Mouse (Mus musculus) forebrain, embryonic 14.5 days (tissue): ENCODE data around the gene Arih2. TPM values are rescaled to one million over a fixed set of nuclear protein-coding genes. Genes with fewer than 3 reads are reported as not detected.

Experiments used
- ATAC-seq: fragments of 200-750 bp; cut with Nextera tagmentation; 2 replicates; pipeline ENCODE4 v1.8.0; 2017; ENCODE audit warnings: mild to moderate bottlenecking, moderate library complexity
- DNase-seq: peaks from one replicate; pipeline ENCODE4 v3.0.0-alpha.2; 2015; ENCODE audit warnings: low spot score
- H3K27ac ChIP-seq: fragments of 300-500 bp; sonication (generic); 2 replicates; pipeline ENCODE4 v1.5.1; 2014; ENCODE audit warnings: low read depth, mild to moderate bottlenecking, control low read depth, low read length, moderate library complexity
- H3K27me3 ChIP-seq: fragments of 300-500 bp; sonication (generic); replicated peaks from 2 replicates; pipeline ENCODE4 v1.6.1; 2014; ENCODE audit warnings: low read length, control low read depth, mixed read lengths; ENCODE audit not compliant: control insufficient read depth, insufficient read depth
- H3K36me3 ChIP-seq: fragments of 300-500 bp; sonication (generic); 2 replicates; pipeline ENCODE4 v1.6.1; 2014; ENCODE audit warnings: low read length, control low read depth; ENCODE audit not compliant: control insufficient read depth, insufficient read depth
- H3K4me1 ChIP-seq: fragments of 300-500 bp; sonication (generic); 2 replicates; pipeline ENCODE4 v1.6.1; 2014; ENCODE audit warnings: antibody characterized with exemption, low read length, control low read depth; ENCODE audit not compliant: control insufficient read depth, insufficient read depth
- H3K4me2 ChIP-seq: fragments of 300-500 bp; sonication (generic); 2 replicates; pipeline ENCODE4 v1.6.1; 2014; ENCODE audit warnings: mild to moderate bottlenecking, control low read depth, low read length
- H3K4me3 ChIP-seq: fragments of 300-500 bp; sonication (generic); 2 replicates; pipeline ENCODE4 v1.5.1; 2014; ENCODE audit warnings: low read depth, low read length, control low read depth
- H3K9ac ChIP-seq: fragments of 300-500 bp; sonication (generic); 2 replicates; pipeline ENCODE4 v1.6.1; 2014; ENCODE audit warnings: mild to moderate bottlenecking, low read length, control low read depth, moderate library complexity
- H3K9me3 ChIP-seq: fragments of 300-500 bp; sonication (generic); replicated peaks from 2 replicates; pipeline ENCODE4 v1.6.1; 2016; ENCODE audit warnings: low read length, control low read depth, mixed read lengths; ENCODE audit not compliant: control insufficient read depth
- WGBS: fragments of 180-500 bp; shearing (Covaris S2); extraction: QIAGEN DNeasy Blood & Tissue Kit; methylation state at CpG from one replicate; pipeline ENCODE4 v1.1.7; 2014; 5-methylcytosine and 5-hydroxymethylcytosine counted together
- polyA plus RNA-seq: library from polyadenylated mRNA; unstranded; fragments of >200 nt; fragmentation: Nextera tagmentation; extraction: Ambion mirVana; gene quantifications from 2 replicates; pipeline ENCODE4 v1.2.1, GENCODE M21; 2014

Arih2 gene
- 37.5 and 42.4 TPM in 2 replicates for polyA plus RNA-seq

DNA sequence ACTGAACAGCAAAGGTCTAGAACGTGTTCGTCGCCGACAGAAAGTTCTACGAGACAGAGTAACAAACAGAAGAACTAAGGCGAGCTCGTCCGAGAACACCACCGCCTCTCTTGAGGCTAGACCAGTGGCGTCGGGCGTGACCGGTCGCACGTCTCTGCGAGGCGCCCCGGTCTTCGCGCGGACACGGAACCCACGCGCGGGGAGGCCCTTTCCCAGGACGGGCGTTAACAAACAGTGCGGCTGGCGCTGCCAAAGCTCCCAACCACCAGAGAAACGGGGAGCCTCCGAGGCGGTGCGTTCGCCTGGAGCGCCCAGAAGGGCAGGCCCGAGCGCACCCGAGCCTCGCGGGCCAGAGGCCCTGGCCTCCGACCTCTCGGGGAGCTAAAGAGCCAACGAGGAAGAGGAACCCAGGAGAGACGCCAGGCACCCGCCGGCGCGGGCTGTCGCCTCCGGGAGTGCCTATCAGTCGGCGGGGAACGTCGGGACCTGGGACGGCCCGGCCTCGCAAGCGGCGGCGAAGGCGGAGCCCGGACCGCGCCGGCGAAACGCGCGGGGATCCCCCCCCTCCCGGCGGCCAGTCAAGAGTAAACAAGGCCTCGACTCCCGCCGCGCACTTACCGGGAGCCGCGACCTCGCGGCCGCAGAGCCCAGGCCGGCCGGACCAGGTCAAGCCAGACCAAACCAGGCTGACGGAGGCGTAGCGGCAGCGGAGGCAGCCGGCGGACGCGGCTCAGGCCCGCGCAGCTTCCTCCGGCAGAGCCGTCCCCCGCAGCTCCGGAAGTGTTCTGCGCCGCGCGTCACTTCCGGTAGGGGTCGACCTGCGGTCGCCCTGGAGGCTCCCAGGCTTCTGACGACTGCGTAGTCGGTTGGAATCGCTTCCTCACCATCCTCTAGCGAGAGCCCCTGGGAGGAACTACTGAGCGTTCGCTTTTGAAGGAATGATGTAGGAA, at the start of gene Arih2:
Gene Arih2, minus strand, starts transcription at position 776 of the 950 bp plus-strand sequence.
- Histone ChIP-seq H3K27ac (peak within 1 kb of the TSS; percentile 84), H3K4me1 (peaks cover 12% of the 10 kb centered on the region), H3K9ac (peak within 1 kb of the TSS; percentile 91), H3K36me3 (0 out of 2 replicates have a peak, but pooled peaks cover 2% of the 10 kb centered on the region), H3K9me3 (no peaks in the 10 kb centered on the region), H3K27me3 (no peaks in the 10 kb centered on the region), H3K4me2 (peak within 1 kb of the TSS; percentile 94), H3K4me3 (peak within 1 kb of the TSS; percentile 98)
- DNase-seq (peak; percentile 97), ATAC-seq (peak; percentile 100)
- under 1% methylated on average over 103 of the region's 112 CpGs for WGBS

DNA sequence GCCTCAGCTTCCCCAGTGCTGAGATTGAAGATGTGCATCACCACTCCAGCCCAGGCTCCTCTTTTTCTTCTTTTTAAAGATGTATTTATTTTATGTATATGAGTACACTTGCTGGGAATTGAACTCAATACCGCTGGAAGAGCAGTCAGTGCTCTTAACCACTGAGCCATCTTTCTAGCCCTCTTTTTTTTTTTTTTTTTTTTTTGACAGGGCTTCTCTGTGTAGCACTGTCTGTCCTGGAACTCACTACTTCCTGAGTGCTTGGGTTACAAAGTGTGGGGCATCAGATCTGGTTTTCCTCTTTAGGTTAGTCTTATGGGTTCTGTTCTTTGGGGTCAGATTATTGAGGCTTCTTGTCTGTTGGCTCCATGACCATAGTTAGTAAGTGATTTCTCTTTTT, 45.3 kb upstream of the Arih2 start:
- no peaks in the 10 kb centered on the region for H3K27me3 ChIP-seq
- no peak overlapping the region for H3K9ac ChIP-seq
- WGBS, result 88% methylated on average over 1 of the region's 1 CpGs
- DNase-seq (no peak), ATAC-seq (no peak)
- H3K9me3 ChIP-seq, result no peaks in the 10 kb centered on the region
- peak overlapping the region; percentile 77 for H3K4me2 ChIP-seq
- H3K27ac ChIP-seq, result no peak overlapping the region
- no peak overlapping the region for H3K4me3 ChIP-seq
- H3K36me3 ChIP-seq, result no peaks in the 10 kb centered on the region
- H3K4me1 ChIP-seq, result peaks cover 18% of the 10 kb centered on the region

DNA sequence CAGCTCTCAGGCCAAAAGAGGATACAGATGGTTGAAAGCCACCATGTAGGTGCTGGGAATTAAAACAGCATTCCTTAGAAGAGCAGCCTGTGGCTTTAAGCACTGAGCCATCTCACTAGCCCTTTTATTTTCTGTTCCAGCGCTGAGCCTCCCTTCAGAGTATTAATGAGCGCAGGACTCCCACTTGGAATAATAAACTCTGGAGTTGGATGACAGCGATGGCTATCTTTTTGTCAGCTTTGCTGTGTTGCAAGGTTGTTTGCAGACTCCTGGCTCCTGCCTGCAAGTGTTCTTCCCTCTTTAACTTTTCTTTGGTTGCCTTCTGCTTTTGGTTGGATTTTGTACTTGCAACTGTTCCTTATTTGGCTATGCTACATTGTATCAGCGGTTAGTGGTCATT, 44.8 kb upstream of the Arih2 start:
- peak overlapping the region; percentile 77 for H3K4me2 ChIP-seq
- 62% methylated on average over 4 of the region's 4 CpGs for WGBS
- no peaks in the 10 kb centered on the region for H3K9me3 ChIP-seq
- 0 out of 2 replicates have a peak overlapping the region, but pooled peaks have one; percentile 10 for H3K9ac ChIP-seq
- peaks cover 18% of the 10 kb centered on the region for H3K4me1 ChIP-seq
- H3K36me3 ChIP-seq, result no peaks in the 10 kb centered on the region
- ATAC-seq (no peak), DNase-seq (no peak)
- H3K4me3 ChIP-seq, result no peak overlapping the region; the same call in 1 of the 2 replicates
- no peak overlapping the region for H3K27ac ChIP-seq
- H3K27me3 ChIP-seq, result no peaks in the 10 kb centered on the region

DNA sequence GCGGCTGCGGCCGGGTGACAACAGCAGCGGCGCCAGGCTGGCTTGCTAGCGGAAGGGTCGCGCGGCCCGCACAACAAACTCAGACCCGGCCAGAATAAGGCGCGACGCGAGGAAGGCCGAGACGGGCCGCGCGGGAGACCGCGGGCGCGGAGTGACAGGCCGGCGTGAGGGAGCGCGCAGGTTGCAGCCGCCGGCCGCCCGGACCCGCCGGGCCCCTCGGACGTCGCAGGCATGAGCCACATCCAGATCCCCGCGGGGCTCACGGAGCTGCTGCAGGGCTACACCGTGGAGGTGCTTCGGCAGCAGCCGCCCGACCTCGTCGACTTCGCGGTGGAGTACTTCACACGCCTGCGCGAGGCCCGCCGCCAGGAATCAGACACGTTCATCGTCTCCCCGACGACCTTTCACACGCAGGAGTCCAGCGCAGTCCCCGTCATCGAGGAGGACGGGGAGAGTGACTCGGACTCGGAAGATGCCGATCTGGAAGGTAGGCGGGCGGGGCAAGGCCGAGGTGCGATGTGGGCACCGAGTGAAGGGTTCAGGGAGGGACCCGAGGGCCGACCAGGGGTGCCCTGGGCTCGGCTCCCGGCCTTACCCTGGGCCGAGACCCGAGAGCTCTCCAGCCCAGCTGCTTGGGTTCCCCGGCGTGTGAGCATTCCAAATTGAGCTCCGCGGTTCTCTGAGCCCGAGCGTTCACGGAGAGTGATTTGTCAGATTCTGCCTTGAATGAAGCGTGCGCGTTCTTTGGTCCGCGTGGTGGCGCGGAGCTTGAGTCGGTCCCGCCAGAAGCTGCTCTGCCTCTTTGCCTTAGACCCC, 43.2 kb upstream of the Arih2 start:
- H3K27ac ChIP-seq, result peak overlapping the region; percentile 70
- ATAC-seq, result peak; percentile 71

DNA sequence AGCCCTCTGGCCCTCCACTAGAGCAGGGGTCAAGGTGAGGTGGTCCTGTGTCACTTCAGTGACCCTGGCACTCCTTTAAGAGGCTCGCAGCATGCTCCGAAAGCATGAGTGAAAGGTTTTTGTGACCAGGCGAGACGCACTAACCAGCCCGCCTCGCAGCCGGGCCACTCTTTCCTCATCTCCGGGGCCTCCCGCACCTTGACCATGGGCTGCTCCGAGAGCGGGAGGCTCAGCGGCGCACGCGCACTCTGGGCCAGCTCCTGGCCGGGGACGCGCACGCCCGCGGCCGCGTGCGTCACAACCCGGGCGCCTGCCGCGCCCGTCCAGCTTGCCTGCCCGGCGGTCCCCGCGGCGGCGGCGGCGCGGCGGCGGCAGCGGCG, 42.6 kb upstream of the Arih2 start:
- Histone ChIP-seq H3K27me3 (no peaks in the 10 kb centered on the region), H3K4me3 (peak overlapping the region; percentile 77), H3K4me2 (peak overlapping the region; percentile 77), H3K4me1 (peaks cover 18% of the 10 kb centered on the region), H3K27ac (peak overlapping the region; percentile 70), H3K9me3 (no peaks in the 10 kb centered on the region), H3K9ac (peak overlapping the region; percentile 76), H3K36me3 (no peaks in the 10 kb centered on the region)
- DNase-seq (peak; percentile 90), ATAC-seq (peak; percentile 91)
- under 1% methylated on average over 38 of the region's 42 CpGs for WGBS

More for the DNA sequence above, 43.2 kb upstream of the Arih2 start:
- H3K27me3 ChIP-seq, result no peaks in the 10 kb centered on the region
- peak overlapping the region; percentile 77 for H3K4me2 ChIP-seq
- no peaks in the 10 kb centered on the region for H3K9me3 ChIP-seq
- H3K4me3 ChIP-seq, result peak overlapping the region; percentile 77
- H3K9ac ChIP-seq, result peak overlapping the region; percentile 76
- no peaks in the 10 kb centered on the region for H3K36me3 ChIP-seq
- peaks cover 18% of the 10 kb centered on the region for H3K4me1 ChIP-seq
- WGBS, result under 1% methylated on average over 90 of the region's 92 CpGs
- DNase-seq, result peak; percentile 86

DNA sequence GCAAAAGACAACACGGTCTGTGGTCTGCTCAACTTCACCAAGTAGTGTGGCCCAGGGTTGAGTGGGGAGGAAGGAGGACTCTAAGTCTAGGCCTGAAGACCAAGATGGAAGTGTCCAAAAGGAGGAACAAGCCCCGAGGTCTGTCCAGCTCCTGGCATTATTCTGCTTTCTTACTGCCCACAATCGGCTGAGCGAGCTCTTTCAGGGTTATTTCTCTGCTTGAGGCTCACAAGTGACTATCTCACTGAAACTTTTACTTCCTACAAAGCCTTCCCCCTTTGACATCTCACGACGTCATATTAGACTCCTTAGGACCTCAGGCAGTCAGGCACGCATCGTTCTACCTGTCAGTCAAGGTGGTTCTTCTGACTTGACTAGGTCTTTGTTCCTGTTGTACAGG, 42.2 kb upstream of the Arih2 start:
- 70% methylated on average over 8 of the region's 8 CpGs for WGBS
- Histone ChIP-seq H3K4me2 (peak overlapping the region; percentile 77), H3K9ac (peak overlapping the region; percentile 76), H3K9me3 (no peaks in the 10 kb centered on the region), H3K27me3 (no peaks in the 10 kb centered on the region), H3K4me3 (peak overlapping the region; percentile 77), H3K27ac (peak overlapping the region; percentile 70), H3K36me3 (no peaks in the 10 kb centered on the region), H3K4me1 (peaks cover 18% of the 10 kb centered on the region)
- no peak for DNase-seq
- no peak for ATAC-seq

DNA sequence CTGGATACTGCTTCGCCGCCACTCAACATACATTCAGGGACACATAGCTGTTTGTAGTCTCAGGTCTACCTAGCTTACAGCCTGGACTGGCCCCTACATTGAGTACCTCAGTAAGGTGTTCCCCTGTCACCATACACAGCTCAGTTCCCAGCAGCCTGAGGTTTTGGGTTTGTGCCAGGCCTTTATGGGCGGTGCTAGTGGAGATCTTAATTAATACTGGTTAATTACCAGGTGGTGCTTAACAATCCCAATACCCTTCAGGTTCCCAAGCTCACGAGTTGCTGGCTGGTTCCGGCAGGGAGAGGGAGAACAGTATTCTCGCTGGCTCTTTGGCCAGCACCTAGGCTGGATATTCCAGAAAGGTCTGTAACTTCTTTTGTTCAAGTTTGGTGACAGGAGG, 41.7 kb upstream of the Arih2 start:
- H3K9me3 ChIP-seq, result no peaks in the 10 kb centered on the region
- peaks cover 18% of the 10 kb centered on the region for H3K4me1 ChIP-seq
- DNase-seq, result no peak
- H3K4me2 ChIP-seq, result no peak overlapping the region
- H3K27me3 ChIP-seq, result no peaks in the 10 kb centered on the region
- H3K27ac ChIP-seq, result no peak overlapping the region
- H3K9ac ChIP-seq, result no peak overlapping the region
- no peaks in the 10 kb centered on the region for H3K36me3 ChIP-seq
- 65% methylated on average over 6 of the region's 6 CpGs for WGBS
- no peak overlapping the region for H3K4me3 ChIP-seq
- no peak for ATAC-seq

DNA sequence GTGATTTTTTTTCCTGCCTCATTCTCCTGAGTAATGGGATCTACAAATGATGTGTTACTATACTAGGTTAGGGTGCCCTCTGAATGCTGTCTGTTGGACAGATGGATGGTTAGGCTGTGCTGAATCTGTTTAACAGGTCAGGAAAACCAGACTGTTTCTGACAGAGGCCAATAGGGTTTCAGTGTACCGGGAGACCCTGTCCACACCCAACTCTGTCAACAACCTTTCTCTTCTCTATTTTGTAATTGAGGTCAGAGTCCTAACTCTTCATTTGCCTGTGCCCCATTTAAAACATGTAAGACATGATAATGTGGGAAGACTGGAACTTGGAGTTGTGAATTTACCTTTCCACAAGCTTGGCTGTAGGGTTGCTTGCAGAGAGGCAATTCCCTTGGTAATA, 40.8 kb upstream of the Arih2 start:
- H3K9ac ChIP-seq, result no peak overlapping the region
- no peak overlapping the region for H3K27ac ChIP-seq
- H3K4me2 ChIP-seq, result no peak overlapping the region
- H3K9me3 ChIP-seq, result no peaks in the 10 kb centered on the region
- H3K27me3 ChIP-seq, result no peaks in the 10 kb centered on the region
- ATAC-seq, result no peak
- 92% methylated on average over 1 of the region's 1 CpGs for WGBS
- no peak for DNase-seq
- no peak overlapping the region for H3K4me3 ChIP-seq
- H3K36me3 ChIP-seq, result 0 out of 2 replicates have a peak, but pooled peaks cover 1% of the 10 kb centered on the region
- H3K4me1 ChIP-seq, result peaks cover 18% of the 10 kb centered on the region
